Mouse (Mus musculus) layer of hippocampus, adult 2 months (tissue): ENCODE measurements around the gene Tob2. TPM values are rescaled to one million over a fixed set of nuclear protein-coding genes. Genes with fewer than 3 reads are reported as not detected.

ENCODE experiments used
- DNase-seq, 2 experiments: peaks; one replicate each; pipeline ENCODE4 v3.0.0; 2022; ENCODE audit warnings: low spot score in 2 of 2
- H3K27ac ChIP-seq: fragments of 200-600 bp; 2 replicates; pipeline ENCODE4 v1.8.1; 2022
- H3K4me3 ChIP-seq: fragments of 200-600 bp; 2 replicates; pipeline ENCODE4 v1.8.1; 2022; ENCODE audit warnings: mild to moderate bottlenecking
- CTCF ChIP-seq: fragments of 200-600 bp; conservative IDR thresholded peaks from 2 replicates; pipeline ENCODE4 v1.8.1; 2022; ENCODE audit warnings: antibody characterized with exemption, mild to moderate bottlenecking, moderate library complexity
- total RNA-seq, 2 experiments: library from RNA; stranded (reverse); gene quantifications; 2 replicates each; pipeline ENCODE4 v1.2.3; 2021

Tob2 gene
- total RNA-seq, 2 experiments from 2014 or later = 28.6 to 38.4 TPM

- peak overlapping the region; percentile 63; the same call in 1 of the 2 replicates for H3K27ac ChIP-seq
- H3K4me3 ChIP-seq = no peak overlapping the region
- no peak for TF ChIP-seq CTCF
- DNase-seq = no peak
Measured at GRCm38 (mm10) chr15:81885418-81885934, 26.9 kb upstream of the Tob2 start.

GRCm38 (mm10) chr15:81882348-81882747 lies 23.8 kb upstream of the Tob2 start:
- TF ChIP-seq CTCF = no peak
- DNase-seq = no peak
- H3K27ac ChIP-seq = peak overlapping the region; percentile 77
- no peak overlapping the region for H3K4me3 ChIP-seq

GRCm38 (mm10) chr15:81879531-81880401 lies 21.2 kb upstream of the Tob2 start:
- no peak for TF ChIP-seq CTCF
- DNase-seq = peak; percentile 57 to 89
- Histone ChIP-seq H3K27ac (peak overlapping the region; percentile 95), H3K4me3 (peak overlapping the region; percentile 43)

- peak within 1 kb of the TSS; percentile 98 for H3K27ac ChIP-seq
- TF ChIP-seq CTCF = no peak
- DNase-seq = peak; percentile 98 to 99
- H3K4me3 ChIP-seq = peak within 1 kb of the TSS; percentile 80
Measured at GRCm38 (mm10) chr15:81872262-81873136, 13.9 kb upstream of the Tob2 start, which contains the start of gene Aco2. Gene Aco2 (plus strand): TSS chr15:81872309.

GRCm38 (mm10) chr15:81871604-81872261 lies 13.1 kb upstream of the Tob2 start, which contains the start of gene Phf5a:
Gene Phf5a (minus strand): TSS chr15:81871911.
- H3K27ac ChIP-seq = peak within 1 kb of the TSS; percentile 98
- no peak for TF ChIP-seq CTCF
- peak; percentile 81 to 84 for DNase-seq
- peak within 1 kb of the TSS; percentile 80 for H3K4me3 ChIP-seq

- Histone ChIP-seq H3K4me3 (no peak overlapping the region), H3K27ac (no peak overlapping the region)
- TF ChIP-seq CTCF = no peak
- DNase-seq = no peak
Measured at GRCm38 (mm10) chr15:81869985-81870384, 11.4 kb upstream of the Tob2 start.

- Histone ChIP-seq H3K27ac (no peak overlapping the region), H3K4me3 (no peak overlapping the region)
- no peak for DNase-seq
- TF ChIP-seq CTCF = no peak
Measured at GRCm38 (mm10) chr15:81864238-81864637, 5.6 kb upstream of the Tob2 start.

GRCm38 (mm10) chr15:81860471-81861135 lies 2.0 kb upstream of the Tob2 start:
- Histone ChIP-seq H3K4me3 (peak overlapping the region; percentile 69), H3K27ac (peak overlapping the region; percentile 96)
- TF ChIP-seq CTCF = no peak
- DNase-seq = no peak

GRCm38 (mm10) chr15:81859330-81860255 lies 997 bp upstream of the Tob2 start:
- DNase-seq = peak; percentile 78 to 96
- TF ChIP-seq CTCF = no peak
- H3K4me3 ChIP-seq = peak overlapping the region; percentile 69
- peak overlapping the region; percentile 96 for H3K27ac ChIP-seq

GRCm38 (mm10) chr15:81858138-81858516 lies 469 bp downstream of the Tob2 start:
- TF ChIP-seq CTCF = no peak
- peak; percentile 90 to 94 for DNase-seq

GRCm38 (mm10) chr15:81857724-81858116 lies 876 bp downstream of the Tob2 start:
- Histone ChIP-seq H3K4me3 (peak overlapping the region; percentile 69), H3K27ac (peak overlapping the region; percentile 96)
- TF ChIP-seq CTCF = no peak
- no peak for DNase-seq

More at GRCm38 (mm10) chr15:81858138-81858516, 469 bp downstream of the Tob2 start:
- Histone ChIP-seq H3K4me3 (peak overlapping the region; percentile 69), H3K27ac (peak overlapping the region; percentile 96)
